Mouse (Mus musculus): ENCODE results near the gene Vmn1r214. TPM values are rescaled to one million over a fixed set of nuclear protein-coding genes. Genes with fewer than 3 reads are reported as not detected.

The Vmn1r214 gene
- polyA plus RNA-seq (2015; fragmentation: Nextera tagmentation; extraction: Ambion mirVana), result not detected in 2 replicates

DNA sequence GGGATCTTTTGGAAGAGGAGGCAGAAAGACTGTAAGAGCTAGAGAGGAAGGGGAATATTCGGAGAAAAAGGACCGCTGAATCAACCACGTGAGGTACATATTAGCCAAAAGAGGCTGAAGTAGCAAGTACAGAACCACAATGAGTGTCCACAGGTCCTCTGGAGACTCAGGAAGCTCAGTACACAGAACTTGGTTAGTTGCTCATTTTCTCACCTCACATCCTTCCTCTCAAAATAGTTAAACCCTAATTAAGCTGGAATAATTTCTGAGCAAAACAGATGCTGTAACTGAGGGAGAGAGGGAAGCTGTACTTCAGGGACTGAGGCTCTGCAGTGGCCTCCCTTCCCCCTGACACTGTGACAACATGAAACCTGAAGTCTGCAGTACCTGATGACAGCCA is at the start of gene Vmn1r214:
Vmn1r214 (plus strand) TSS at position 301 of the 400 bp plus-strand sequence.
- 86% methylated on average over 3 of the region's 3 CpGs for WGBS
- Histone ChIP-seq H3K27ac (ENCODE audit: low read length) (no peak within 1 kb of the TSS), H3K9me3 (ENCODE audit: control insufficient read depth, low read length) (no peaks in the 10 kb centered on the region), H3K4me1 (ENCODE audit: control insufficient read depth, insufficient read depth, low read length) (no peaks in the 10 kb centered on the region), H3K4me3 (ENCODE audit: low read length) (no peak within 1 kb of the TSS), H3K9ac (ENCODE audit: low read depth, low read length) (no peak within 1 kb of the TSS), H3K27me3 (replicated peaks; ENCODE audit: control insufficient read depth, insufficient read depth, low read length) (no peaks in the 10 kb centered on the region), H3K4me2 (ENCODE audit: low read depth, low read length) (no peak within 1 kb of the TSS), H3K36me3 (ENCODE audit: control insufficient read depth, insufficient read depth, low read length) (no peaks in the 10 kb centered on the region)
- no peak for ATAC-seq

DNA sequence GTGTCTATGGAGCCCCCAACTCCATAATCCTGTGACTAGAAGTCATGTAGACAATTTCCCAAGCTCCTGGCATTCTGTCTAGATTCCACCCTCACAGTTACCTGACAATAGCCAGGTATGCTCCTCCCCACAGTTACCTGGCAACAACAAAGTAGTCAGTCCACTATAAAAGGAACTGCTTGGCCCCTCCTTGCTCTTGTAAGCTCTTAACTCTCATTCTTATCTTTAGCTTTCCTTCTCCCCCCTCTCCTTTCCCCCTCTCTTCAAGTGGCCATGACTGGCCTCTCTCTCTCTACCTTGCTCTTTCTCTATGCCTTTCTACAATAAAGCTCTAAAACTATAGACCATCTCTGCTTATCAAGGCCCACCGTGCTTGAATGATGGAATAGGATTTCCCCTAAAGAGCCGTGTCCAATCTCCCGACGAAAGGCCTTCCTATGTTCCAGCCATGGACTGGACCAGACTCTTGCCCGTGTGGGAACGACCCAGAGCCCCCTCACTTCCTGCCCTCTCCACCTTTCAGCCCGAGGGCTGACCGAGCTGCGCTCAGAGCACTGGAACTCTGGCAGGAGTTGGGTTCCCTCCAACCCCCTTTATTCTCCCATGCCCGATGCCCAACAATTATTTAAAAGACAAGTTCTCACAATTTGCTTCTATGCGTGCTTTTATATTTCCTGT is 39.9 kb upstream of the Vmn1r214 start:
- no peaks in the 10 kb centered on the region for H3K27me3 ChIP-seq (replicated peaks; ENCODE audit: control insufficient read depth, insufficient read depth, low read length)
- H3K4me3 ChIP-seq (ENCODE audit: low read length), result no peak overlapping the region
- H3K27ac ChIP-seq (ENCODE audit: low read length), result no peak overlapping the region
- WGBS, result 88% methylated on average over 11 of the region's 11 CpGs
- ATAC-seq, result no peak
- H3K4me2 ChIP-seq (ENCODE audit: low read depth, low read length), result no peak overlapping the region
- no peaks in the 10 kb centered on the region for H3K36me3 ChIP-seq (ENCODE audit: control insufficient read depth, insufficient read depth, low read length)
- H3K4me1 ChIP-seq (ENCODE audit: control insufficient read depth, insufficient read depth, low read length), result no peaks in the 10 kb centered on the region
- no peak overlapping the region for H3K9ac ChIP-seq (ENCODE audit: low read depth, low read length)
- no peaks in the 10 kb centered on the region for H3K9me3 ChIP-seq (ENCODE audit: control insufficient read depth, low read length)

DNA sequence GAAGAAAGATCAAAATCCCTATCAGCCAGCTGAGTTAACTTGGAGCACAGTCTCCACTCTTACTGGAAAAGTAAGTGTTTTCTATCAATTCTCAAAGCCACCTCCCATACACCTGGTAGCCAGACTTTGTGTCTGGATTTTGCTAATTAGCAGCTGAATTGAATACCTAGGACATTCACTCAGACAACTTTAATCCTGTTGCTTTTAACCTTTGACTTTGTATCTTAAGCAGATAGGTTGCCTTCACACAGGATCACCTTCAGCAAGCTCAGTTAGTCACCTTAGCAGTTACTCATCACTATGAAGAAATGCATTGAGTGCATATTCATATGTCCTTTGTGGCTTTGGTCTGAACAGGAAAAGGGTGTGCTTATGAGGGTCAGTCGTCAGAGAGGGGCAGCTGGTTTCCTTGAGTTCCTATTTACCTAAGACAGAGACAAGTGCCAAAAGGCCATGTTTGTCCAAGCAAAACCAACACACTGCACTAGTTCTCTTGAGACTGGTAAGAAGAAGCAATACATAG is 38.0 kb upstream of the Vmn1r214 start:
- no peak for ATAC-seq
- no peak overlapping the region for H3K4me2 ChIP-seq (ENCODE audit: low read depth, low read length)
- H3K4me1 ChIP-seq (ENCODE audit: control insufficient read depth, insufficient read depth, low read length), result no peaks in the 10 kb centered on the region
- H3K9ac ChIP-seq (ENCODE audit: low read depth, low read length), result no peak overlapping the region
- H3K4me3 ChIP-seq (ENCODE audit: low read length), result no peak overlapping the region
- H3K9me3 ChIP-seq (ENCODE audit: control insufficient read depth, low read length), result no peaks in the 10 kb centered on the region
- no peaks in the 10 kb centered on the region for H3K27me3 ChIP-seq (replicated peaks; ENCODE audit: control insufficient read depth, insufficient read depth, low read length)
- 24% methylated on average over 1 of the region's 1 CpGs for WGBS
- no peaks in the 10 kb centered on the region for H3K36me3 ChIP-seq (ENCODE audit: control insufficient read depth, insufficient read depth, low read length)
- H3K27ac ChIP-seq (ENCODE audit: low read length), result no peak overlapping the region

DNA sequence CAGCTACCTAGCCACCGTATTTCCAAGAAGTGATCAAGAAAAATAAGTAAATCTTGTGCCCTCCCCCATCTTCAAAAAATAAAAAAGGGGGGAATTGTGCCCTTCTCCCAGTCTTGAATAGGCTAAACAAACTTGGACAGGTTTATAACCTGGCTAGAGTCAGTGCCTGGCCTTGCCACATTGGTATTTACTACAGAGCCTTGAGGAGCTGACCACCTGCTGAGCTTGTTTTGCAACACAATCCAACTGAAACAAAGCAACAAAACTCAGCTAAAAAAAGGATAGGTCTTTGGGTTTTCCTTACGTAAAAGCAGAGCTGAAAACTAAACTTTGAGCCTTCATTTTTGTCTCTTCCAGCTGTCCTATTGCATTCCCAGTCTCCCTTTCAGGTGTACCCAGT is 37.5 kb upstream of the Vmn1r214 start:
- Histone ChIP-seq H3K36me3 (ENCODE audit: control insufficient read depth, insufficient read depth, low read length) (no peaks in the 10 kb centered on the region), H3K4me3 (ENCODE audit: low read length) (no peak overlapping the region), H3K9me3 (ENCODE audit: control insufficient read depth, low read length) (no peaks in the 10 kb centered on the region), H3K9ac (ENCODE audit: low read depth, low read length) (no peak overlapping the region), H3K4me2 (ENCODE audit: low read depth, low read length) (no peak overlapping the region), H3K27ac (ENCODE audit: low read length) (no peak overlapping the region), H3K4me1 (ENCODE audit: control insufficient read depth, insufficient read depth, low read length) (no peaks in the 10 kb centered on the region), H3K27me3 (replicated peaks; ENCODE audit: control insufficient read depth, insufficient read depth, low read length) (no peaks in the 10 kb centered on the region)
- ATAC-seq, result no peak
- 54% methylated on average over 2 of the region's 2 CpGs for whole genome bisulfite sequencing

DNA sequence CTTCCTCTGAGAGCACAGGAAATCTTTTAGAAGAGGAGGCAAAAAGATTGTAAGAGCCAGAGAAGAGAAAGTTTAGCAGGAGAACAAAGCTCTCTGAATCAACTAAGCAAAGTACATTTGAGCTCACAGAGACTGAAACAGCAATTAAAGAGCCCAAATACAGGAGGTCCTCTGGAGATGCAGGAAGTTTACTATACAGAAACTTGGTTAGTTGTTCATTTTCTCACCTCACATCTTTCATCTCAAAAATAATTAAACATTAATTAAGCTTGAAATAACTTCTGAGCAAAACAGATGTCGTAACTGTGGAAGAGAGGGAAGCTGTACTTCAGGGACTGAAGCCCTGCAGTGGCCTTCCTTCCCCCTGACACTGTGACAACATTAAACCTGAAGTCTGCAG is 22.9 kb upstream of the Vmn1r214 start, which contains the start of gene Vmn1r213:
Vmn1r213 (plus strand) TSS at position 301 of the 400 bp plus-strand sequence.
- Histone ChIP-seq H3K4me3 (ENCODE audit: low read length) (no peak within 1 kb of the TSS), H3K36me3 (ENCODE audit: control insufficient read depth, insufficient read depth, low read length) (no peaks in the 10 kb centered on the region), H3K27me3 (replicated peaks; ENCODE audit: control insufficient read depth, insufficient read depth, low read length) (no peaks in the 10 kb centered on the region), H3K9me3 (ENCODE audit: control insufficient read depth, low read length) (no peaks in the 10 kb centered on the region), H3K9ac (ENCODE audit: low read depth, low read length) (no peak within 1 kb of the TSS), H3K4me1 (ENCODE audit: control insufficient read depth, insufficient read depth, low read length) (no peaks in the 10 kb centered on the region), H3K27ac (ENCODE audit: low read length) (no peak within 1 kb of the TSS), H3K4me2 (ENCODE audit: low read depth, low read length) (no peak within 1 kb of the TSS)
- WGBS, result 85% methylated on average over 1 of the region's 1 CpGs
- ATAC-seq, result no peak

DNA sequence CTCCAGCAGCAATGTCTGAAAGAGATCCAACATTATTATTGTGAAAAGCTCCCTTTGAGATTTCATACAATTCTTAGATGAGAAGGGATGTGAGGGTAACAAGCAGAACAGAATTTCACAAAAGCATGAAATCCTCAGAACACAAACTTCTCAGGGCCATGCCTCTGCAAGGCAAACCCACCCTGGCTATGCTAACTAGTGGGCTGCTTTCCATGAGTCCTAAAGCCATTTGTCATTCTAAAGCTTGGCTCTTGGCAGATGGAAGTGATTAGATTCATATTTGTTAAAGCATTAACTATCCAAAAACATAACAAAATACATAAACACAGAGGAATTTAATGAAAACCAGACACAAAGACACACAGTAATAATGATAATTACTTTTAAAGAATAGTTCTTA is 12.1 kb upstream of the Vmn1r214 start:
- ATAC-seq, result no peak
- no peaks in the 10 kb centered on the region for H3K36me3 ChIP-seq (ENCODE audit: control insufficient read depth, insufficient read depth, low read length)

DNA sequence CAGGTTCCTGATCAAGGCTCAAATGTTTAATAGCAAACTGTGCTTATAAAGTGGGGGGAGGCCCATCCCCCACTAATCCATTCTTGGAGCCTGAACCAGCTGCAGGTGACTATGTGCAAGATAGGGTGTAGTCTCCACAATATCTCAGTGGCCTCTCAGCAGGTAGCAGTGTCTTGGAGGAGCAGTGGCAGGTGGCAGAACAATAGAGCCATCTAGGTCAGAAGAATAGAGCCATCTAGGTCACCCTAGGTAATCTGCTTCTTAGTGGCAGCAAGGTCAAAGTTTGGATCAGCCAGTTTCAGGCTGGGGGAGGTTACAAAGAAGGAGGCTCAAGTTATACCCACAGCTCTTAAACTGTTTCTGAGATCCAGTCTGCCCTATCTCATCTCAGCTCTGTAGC is 5.4 kb upstream of the Vmn1r214 start:
- Histone ChIP-seq H3K36me3 (ENCODE audit: control insufficient read depth, insufficient read depth, low read length) (no peaks in the 10 kb centered on the region), H3K4me2 (ENCODE audit: low read depth, low read length) (no peak overlapping the region), H3K27ac (ENCODE audit: low read length) (no peak overlapping the region), H3K9ac (ENCODE audit: low read depth, low read length) (no peak overlapping the region), H3K27me3 (replicated peaks; ENCODE audit: control insufficient read depth, insufficient read depth, low read length) (no peaks in the 10 kb centered on the region), H3K9me3 (ENCODE audit: control insufficient read depth, low read length) (no peaks in the 10 kb centered on the region), H3K4me3 (ENCODE audit: low read length) (no peak overlapping the region), H3K4me1 (ENCODE audit: control insufficient read depth, insufficient read depth, low read length) (no peaks in the 10 kb centered on the region)
- no peak for ATAC-seq

More for the DNA sequence above, 12.1 kb upstream of the Vmn1r214 start:
- no peak overlapping the region for H3K4me3 ChIP-seq (ENCODE audit: low read length)
- no peaks in the 10 kb centered on the region for H3K9me3 ChIP-seq (ENCODE audit: control insufficient read depth, low read length)
- no peaks in the 10 kb centered on the region for H3K27me3 ChIP-seq (replicated peaks; ENCODE audit: control insufficient read depth, insufficient read depth, low read length)
- H3K4me2 ChIP-seq (ENCODE audit: low read depth, low read length), result no peak overlapping the region
- no peak overlapping the region for H3K27ac ChIP-seq (ENCODE audit: low read length)
- H3K9ac ChIP-seq (ENCODE audit: low read depth, low read length), result no peak overlapping the region
- H3K4me1 ChIP-seq (ENCODE audit: control insufficient read depth, insufficient read depth, low read length), result no peaks in the 10 kb centered on the region

DNA sequence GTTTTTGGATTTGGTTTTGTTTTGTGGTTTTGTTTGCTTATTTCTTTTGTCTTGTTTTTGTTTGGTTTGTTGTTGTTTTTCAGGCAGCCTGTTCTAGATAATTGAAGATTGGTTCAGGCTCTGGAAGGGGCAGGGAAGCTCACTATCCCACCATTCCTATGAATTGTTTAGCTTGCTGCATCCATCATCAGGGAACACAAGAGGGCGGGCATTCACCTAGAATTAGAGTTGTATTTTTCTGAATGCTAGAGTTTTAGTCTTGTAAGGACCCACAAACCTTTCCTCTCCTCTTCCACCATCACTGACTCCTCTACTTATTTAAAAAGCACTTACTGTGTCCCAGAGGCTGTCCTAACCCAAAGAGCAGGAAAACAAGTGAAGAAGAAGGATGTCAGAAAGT is 27.6 kb downstream of the Vmn1r214 start:
- Histone ChIP-seq H3K4me2 (ENCODE audit: low read depth, low read length) (no peak overlapping the region), H3K27me3 (replicated peaks; ENCODE audit: control insufficient read depth, insufficient read depth, low read length) (no peaks in the 10 kb centered on the region), H3K9ac (ENCODE audit: low read depth, low read length) (no peak overlapping the region), H3K36me3 (ENCODE audit: control insufficient read depth, insufficient read depth, low read length) (no peaks in the 10 kb centered on the region), H3K9me3 (ENCODE audit: control insufficient read depth, low read length) (no peaks in the 10 kb centered on the region), H3K27ac (ENCODE audit: low read length) (no peak overlapping the region), H3K4me1 (ENCODE audit: control insufficient read depth, insufficient read depth, low read length) (no peaks in the 10 kb centered on the region), H3K4me3 (ENCODE audit: low read length) (no peak overlapping the region)
- 68% methylated on average over 1 of the region's 1 CpGs for WGBS
- no peak for ATAC-seq

DNA sequence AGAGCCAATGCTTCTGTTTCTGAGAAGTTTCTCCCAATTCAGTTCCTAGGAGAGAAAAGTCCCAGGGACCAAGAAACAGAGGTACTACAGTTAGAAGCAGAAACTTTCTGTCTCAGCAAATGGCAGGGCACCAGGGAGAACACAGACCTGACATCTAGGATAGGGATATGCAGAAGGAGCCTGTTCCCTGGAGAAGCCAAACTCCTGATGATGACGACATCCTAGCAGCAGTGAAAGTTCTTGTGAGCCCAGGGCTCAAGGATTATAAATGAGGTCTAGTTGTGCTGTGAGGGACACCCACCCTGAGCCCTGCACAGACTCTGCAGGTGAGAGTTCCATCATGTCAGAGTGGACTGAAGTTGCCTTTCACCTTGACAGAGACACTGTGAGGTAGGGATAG is 37.5 kb downstream of the Vmn1r214 start, which contains the start of gene Vmn1r215:
Vmn1r215 (plus strand) TSS at position 301 of the 400 bp plus-strand sequence.
- no peak within 1 kb of the TSS for H3K27ac ChIP-seq (ENCODE audit: low read length)
- no peak within 1 kb of the TSS for H3K4me2 ChIP-seq (ENCODE audit: low read depth, low read length)
- H3K4me1 ChIP-seq (ENCODE audit: control insufficient read depth, insufficient read depth, low read length), result no peaks in the 10 kb centered on the region
- no peak for ATAC-seq
- no peaks in the 10 kb centered on the region for H3K36me3 ChIP-seq (ENCODE audit: control insufficient read depth, insufficient read depth, low read length)
- no peak within 1 kb of the TSS for H3K4me3 ChIP-seq (ENCODE audit: low read length)
- no peaks in the 10 kb centered on the region for H3K9me3 ChIP-seq (ENCODE audit: control insufficient read depth, low read length)
- H3K27me3 ChIP-seq (replicated peaks; ENCODE audit: control insufficient read depth, insufficient read depth, low read length), result no peaks in the 10 kb centered on the region
- WGBS, result 50% methylated on average over 1 of the region's 1 CpGs
- no peak within 1 kb of the TSS for H3K9ac ChIP-seq (ENCODE audit: low read depth, low read length)

DNA sequence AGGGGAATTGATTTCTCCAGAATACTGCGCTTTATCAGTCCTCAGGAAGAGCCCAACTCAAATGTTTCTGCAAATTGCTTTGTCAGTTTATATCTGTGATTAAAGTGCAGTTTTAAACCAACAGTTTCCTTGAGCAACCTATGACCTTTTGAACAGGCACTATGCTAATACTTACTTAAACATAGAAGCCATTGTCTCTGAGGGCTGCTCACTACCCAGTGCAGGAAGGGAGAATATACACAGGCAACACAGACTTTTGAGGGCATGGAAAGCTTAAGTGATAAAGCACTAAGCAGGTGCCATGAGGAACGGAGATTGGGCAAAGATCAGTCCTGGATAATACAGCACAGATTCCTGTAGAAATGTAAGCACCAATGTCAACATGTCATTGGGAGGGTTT is 39.1 kb downstream of the Vmn1r214 start:
- Histone ChIP-seq H3K27ac (ENCODE audit: low read length) (no peak overlapping the region), H3K36me3 (ENCODE audit: control insufficient read depth, insufficient read depth, low read length) (no peaks in the 10 kb centered on the region), H3K4me2 (ENCODE audit: low read depth, low read length) (no peak overlapping the region), H3K4me1 (ENCODE audit: control insufficient read depth, insufficient read depth, low read length) (no peaks in the 10 kb centered on the region), H3K4me3 (ENCODE audit: low read length) (no peak overlapping the region), H3K27me3 (replicated peaks; ENCODE audit: control insufficient read depth, insufficient read depth, low read length) (no peaks in the 10 kb centered on the region), H3K9me3 (ENCODE audit: control insufficient read depth, low read length) (no peaks in the 10 kb centered on the region), H3K9ac (ENCODE audit: low read depth, low read length) (no peak overlapping the region)
- peak; percentile 98 for ATAC-seq
- 64% methylated on average over 2 of the region's 2 CpGs for WGBS

Data from intestine, embryonic 16.5 days (tissue).